Mouse (Mus musculus) kidney, postnatal 14 days (tissue): ENCODE measurements around the gene Mustn1.

Source experiments
- DNase-seq: peaks from one replicate; pipeline ENCODE4 v3.0.0; 2022; ENCODE audit warnings: mixed read lengths

Mustn1 gene

GRCm38 (mm10) chr14:30878958-30879571 is at the start of gene Mustn1:
TSS of gene Mustn1 (plus strand) at chr14:30879200.
- peak; percentile 45 for DNase-seq

- no peak for DNase-seq
Measured at GRCm38 (mm10) chr14:30837416-30837996, 41.5 kb upstream of the Mustn1 start.

- DNase-seq, result no peak
Measured at GRCm38 (mm10) chr14:30843701-30844100, 35.3 kb upstream of the Mustn1 start.

- no peak for DNase-seq
Measured at GRCm38 (mm10) chr14:30850504-30850903, 28.5 kb upstream of the Mustn1 start.

- DNase-seq, result no peak
Measured at GRCm38 (mm10) chr14:30852325-30852724, 26.7 kb upstream of the Mustn1 start.

- DNase-seq, result no peak
Measured at GRCm38 (mm10) chr14:30855316-30855715, 23.7 kb upstream of the Mustn1 start.

GRCm38 (mm10) chr14:30856885-30857507 is 22.0 kb upstream of the Mustn1 start:
- DNase-seq, result no peak

GRCm38 (mm10) chr14:30857990-30858389 is 21.0 kb upstream of the Mustn1 start:
- no peak for DNase-seq

GRCm38 (mm10) chr14:30861421-30862125 is 17.4 kb upstream of the Mustn1 start:
- no peak for DNase-seq

- DNase-seq, result no peak
Measured at GRCm38 (mm10) chr14:30862368-30862767, 16.6 kb upstream of the Mustn1 start.

GRCm38 (mm10) chr14:30865311-30865710 is 13.7 kb upstream of the Mustn1 start:
- DNase-seq, result no peak

- peak; percentile 75 for DNase-seq
Measured at GRCm38 (mm10) chr14:30867042-30867441, 12.0 kb upstream of the Mustn1 start.

- DNase-seq, result no peak
Measured at GRCm38 (mm10) chr14:30868826-30869225, 10.2 kb upstream of the Mustn1 start.

GRCm38 (mm10) chr14:30869391-30869801 is 9.6 kb upstream of the Mustn1 start:
- no peak for DNase-seq

GRCm38 (mm10) chr14:30870206-30871147 is 8.5 kb upstream of the Mustn1 start:
- peak; percentile 45 for DNase-seq

- DNase-seq, result no peak
Measured at GRCm38 (mm10) chr14:30874095-30874700, 4.8 kb upstream of the Mustn1 start.

- no peak for DNase-seq
Measured at GRCm38 (mm10) chr14:30875130-30875865, 3.7 kb upstream of the Mustn1 start.

- DNase-seq, result peak; percentile 42
Measured at GRCm38 (mm10) chr14:30875955-30876354, 3.0 kb upstream of the Mustn1 start.

- DNase-seq, result no peak
Measured at GRCm38 (mm10) chr14:30876451-30876850, 2.5 kb upstream of the Mustn1 start.

GRCm38 (mm10) chr14:30877827-30878226 is 1.2 kb upstream of the Mustn1 start:
- no peak for DNase-seq

GRCm38 (mm10) chr14:30879794-30880193 is 794 bp downstream of the Mustn1 start:
- no peak for DNase-seq
